Mouse (Mus musculus): ENCODE data around the gene Tada2a. TPM values are rescaled to one million over a fixed set of nuclear protein-coding genes. Genes with fewer than 3 reads are reported as not detected.

Tada2a gene
- polyA plus RNA-seq, 1 experiment from 2014 or later: 42.3 TPM

Other genes starting within 250 kb of the Tada2a start
- gene Ddx52, start 187.5 kb downstream of the Tada2a start, polyA plus RNA-seq (2014; fragmentation: Nextera tagmentation; extraction: Ambion mirVana): 51.5 and 53.2 TPM in 2 replicates
- gene Synrg, start 165.2 kb downstream of the Tada2a start, polyA plus RNA-seq (2014; fragmentation: Nextera tagmentation; extraction: Ambion mirVana): 6.4 and 7.5 TPM in 2 replicates
- 7.9 TPM in 2 replicates for gene Dusp14, start 60.3 kb downstream of the Tada2a start, polyA plus RNA-seq (2014; fragmentation: Nextera tagmentation; extraction: Ambion mirVana)
- 21.8 and 24.0 TPM in 2 replicates for gene Acaca, start 72 bp upstream of the Tada2a start, polyA plus RNA-seq (2014; fragmentation: Nextera tagmentation; extraction: Ambion mirVana)
- not detected in 2 replicates for gene Gm11437, start 37.9 kb upstream of the Tada2a start, polyA plus RNA-seq (2014; fragmentation: Nextera tagmentation; extraction: Ambion mirVana)